Mouse (Mus musculus) bone marrow macrophage, adult 2 months (primary cell): ENCODE measurements around the gene Grm8. TPM values are rescaled to one million over a fixed set of nuclear protein-coding genes. Genes with fewer than 3 reads are reported as not detected.

Source experiments
- H3K27ac ChIP-seq: 2 replicates; pipeline ENCODE4 v1.5.1; 2012; ENCODE audit warnings: low read depth, low read length; ENCODE audit not compliant: insufficient read depth
- H3K4me1 ChIP-seq: 2 replicates; pipeline ENCODE4 v1.6.1; 2012; ENCODE audit warnings: low read length; ENCODE audit not compliant: control insufficient read depth, insufficient read depth
- H3K4me3 ChIP-seq: 2 replicates; pipeline ENCODE4 v1.5.1; 2012; ENCODE audit warnings: mild to moderate bottlenecking, low read length, moderate library complexity; ENCODE audit not compliant: insufficient read depth
- CTCF ChIP-seq: IDR thresholded peaks from 2 replicates; pipeline ENCODE4 v1.5.1; 2012; ENCODE audit warnings: low read depth, mild to moderate bottlenecking, low read length, moderate library complexity
- POLR2A ChIP-seq: IDR thresholded peaks from 2 replicates; pipeline ENCODE4 v1.6.1; 2012; ENCODE audit warnings: mild to moderate bottlenecking, low read depth, low read length, borderline replicate concordance
- polyA plus RNA-seq: library from polyadenylated mRNA; stranded (reverse); fragments of >200 nt; gene quantifications from 2 replicates; pipeline ENCODE4 v1.2.4, GENCODE M21; 2012; ENCODE audit not compliant: missing spikeins, insufficient read depth, insufficient read length

Gene Grm8
- polyA plus RNA-seq, 1 experiment = not detected

DNA sequence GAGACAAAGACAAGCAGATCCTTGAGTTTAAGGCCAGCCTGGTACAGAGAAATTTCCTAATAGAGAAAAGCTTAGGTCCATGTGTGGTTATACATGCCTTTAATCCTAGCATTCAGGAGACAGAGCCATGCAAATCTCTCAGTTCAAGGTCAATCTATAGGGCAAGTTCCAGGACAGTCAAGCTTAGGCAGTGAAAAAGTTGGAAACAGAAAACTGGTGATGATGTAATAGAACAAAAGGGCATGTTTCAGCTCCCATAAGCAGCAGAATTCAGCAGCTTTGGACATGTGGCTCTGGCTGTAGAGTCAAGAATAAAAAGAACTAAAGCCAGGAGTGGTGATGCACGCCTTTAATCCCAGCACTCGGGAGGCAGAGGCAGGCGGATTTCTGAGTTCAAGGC is 336.2 kb downstream of the Grm8 start:
- TF ChIP-seq POLR2A (no peak), CTCF (no peak)
- no peak overlapping the region for H3K27ac ChIP-seq

DNA sequence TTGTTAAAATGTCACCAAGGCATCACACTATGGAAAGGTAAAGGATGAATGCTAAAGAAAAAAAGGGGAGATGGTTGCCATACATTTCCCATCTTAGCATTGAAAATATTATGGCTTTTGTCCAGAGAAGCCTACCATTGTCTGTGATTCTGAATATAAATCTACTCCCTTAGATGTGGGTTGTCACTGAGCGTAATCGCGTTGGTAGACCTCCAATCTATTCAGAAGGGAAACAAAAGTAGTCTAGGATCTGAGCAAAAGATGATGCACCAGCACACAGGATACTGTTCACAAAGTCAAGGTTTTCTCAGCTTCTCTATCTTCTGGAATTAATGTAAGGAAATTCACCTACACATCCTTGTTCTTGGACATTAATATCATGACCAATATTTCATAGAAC is 345.4 kb downstream of the Grm8 start:
- H3K4me1 ChIP-seq = no peaks in the 10 kb centered on the region
- H3K27ac ChIP-seq = no peak overlapping the region
- no peak for TF ChIP-seq POLR2A
- no peak for TF ChIP-seq CTCF
- H3K4me3 ChIP-seq = no peak overlapping the region

More for the DNA sequence above, 336.2 kb downstream of the Grm8 start:
- Histone ChIP-seq H3K4me3 (no peak overlapping the region), H3K4me1 (no peaks in the 10 kb centered on the region)

DNA sequence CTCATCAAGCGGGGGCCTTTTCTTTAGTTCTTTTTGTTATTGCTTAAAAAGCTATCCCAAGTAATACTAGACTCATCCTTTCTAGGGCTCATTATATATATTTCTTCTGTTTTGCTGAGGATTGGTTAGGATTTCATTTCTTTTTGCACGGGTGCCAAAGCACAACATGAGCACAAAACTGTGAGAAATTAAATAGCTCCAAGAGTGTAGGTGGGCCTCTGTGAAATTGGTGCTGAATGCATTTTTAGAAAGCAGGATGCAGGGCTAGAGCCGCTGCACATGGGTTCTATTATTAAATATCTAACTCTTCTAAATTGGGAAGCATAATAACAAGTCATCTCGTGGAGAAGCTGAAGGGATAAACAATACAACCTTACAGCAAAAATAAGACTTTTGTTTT is 345.8 kb downstream of the Grm8 start:
- H3K4me1 ChIP-seq = no peaks in the 10 kb centered on the region
- H3K27ac ChIP-seq = no peak overlapping the region
- no peak overlapping the region for H3K4me3 ChIP-seq
- TF ChIP-seq POLR2A (no peak), CTCF (no peak)

DNA sequence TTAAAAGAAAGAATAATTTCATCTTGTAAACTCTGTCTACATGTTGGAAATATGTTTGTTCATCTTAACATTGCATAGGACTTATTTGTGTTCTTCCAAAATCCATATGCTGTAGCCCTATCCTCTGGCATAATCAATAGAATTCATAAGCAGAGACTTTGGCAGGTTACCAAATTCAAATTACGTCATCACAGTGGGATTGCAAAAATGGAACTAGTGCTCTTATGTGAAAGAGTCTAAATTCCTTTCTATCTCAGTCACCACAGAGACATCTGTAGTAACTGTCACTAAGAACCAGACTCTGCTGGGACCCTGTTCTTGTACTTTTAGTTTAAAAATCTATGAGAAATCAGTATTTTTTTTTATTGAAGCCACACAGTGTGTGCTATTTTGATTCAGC is 352.7 kb downstream of the Grm8 start:
- Histone ChIP-seq H3K27ac (no peak overlapping the region), H3K4me3 (no peak overlapping the region), H3K4me1 (no peaks in the 10 kb centered on the region)
- TF ChIP-seq POLR2A = no peak
- TF ChIP-seq CTCF = no peak

DNA sequence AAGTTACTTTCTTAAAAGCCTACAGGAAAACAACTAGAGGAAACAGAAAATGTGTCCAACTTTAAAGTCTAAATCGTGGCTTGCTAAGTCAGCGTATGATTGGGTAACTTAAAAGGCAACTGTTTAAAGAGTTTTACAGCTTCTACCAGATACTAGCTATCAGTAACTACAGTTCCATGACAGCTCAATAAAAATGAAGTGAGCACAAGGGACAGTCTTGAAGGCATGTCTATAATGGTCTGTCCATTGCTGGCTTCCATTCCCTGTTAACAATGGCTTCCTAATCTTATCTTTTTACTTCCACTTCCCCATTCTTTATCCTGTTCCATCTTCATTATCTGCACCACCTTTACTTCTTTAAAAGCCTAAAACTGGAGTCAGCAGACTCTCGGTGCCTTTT is 353.6 kb downstream of the Grm8 start:
- no peaks in the 10 kb centered on the region for H3K4me1 ChIP-seq
- no peak for TF ChIP-seq POLR2A
- TF ChIP-seq CTCF = no peak
- H3K27ac ChIP-seq = no peak overlapping the region
- no peak overlapping the region for H3K4me3 ChIP-seq

DNA sequence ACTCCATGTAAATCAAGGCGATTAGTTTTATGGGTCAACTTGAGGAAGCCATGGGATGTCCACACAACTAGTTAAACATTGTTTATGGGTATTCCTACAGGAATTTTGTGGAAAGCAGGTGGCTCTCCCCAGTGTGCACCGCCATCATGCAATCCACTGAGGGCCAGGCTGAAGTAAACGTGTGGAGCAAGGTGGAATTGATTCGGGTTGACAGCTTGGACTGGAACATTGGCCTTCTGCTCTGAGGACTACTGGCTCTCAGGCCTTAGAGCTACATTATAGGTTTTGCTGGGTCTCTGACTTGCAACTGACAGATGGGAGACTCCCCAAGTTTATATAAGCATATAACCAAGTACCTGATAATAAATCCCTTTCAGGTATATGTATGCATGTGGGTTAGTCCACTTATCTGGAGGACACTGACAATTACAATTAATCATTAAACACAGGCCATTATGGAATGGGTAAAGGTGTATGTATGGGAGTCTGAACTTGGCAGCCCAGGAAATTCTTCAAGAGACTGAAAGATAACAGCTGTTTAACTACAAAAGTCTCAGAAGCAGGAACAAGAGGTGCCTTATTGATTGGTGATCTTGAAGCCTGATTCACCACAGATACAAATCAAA is 359.2 kb downstream of the Grm8 start:
- H3K27ac ChIP-seq = no peak overlapping the region
- no peak overlapping the region for H3K4me3 ChIP-seq
- no peak for TF ChIP-seq CTCF
- TF ChIP-seq POLR2A = no peak
- no peaks in the 10 kb centered on the region for H3K4me1 ChIP-seq

DNA sequence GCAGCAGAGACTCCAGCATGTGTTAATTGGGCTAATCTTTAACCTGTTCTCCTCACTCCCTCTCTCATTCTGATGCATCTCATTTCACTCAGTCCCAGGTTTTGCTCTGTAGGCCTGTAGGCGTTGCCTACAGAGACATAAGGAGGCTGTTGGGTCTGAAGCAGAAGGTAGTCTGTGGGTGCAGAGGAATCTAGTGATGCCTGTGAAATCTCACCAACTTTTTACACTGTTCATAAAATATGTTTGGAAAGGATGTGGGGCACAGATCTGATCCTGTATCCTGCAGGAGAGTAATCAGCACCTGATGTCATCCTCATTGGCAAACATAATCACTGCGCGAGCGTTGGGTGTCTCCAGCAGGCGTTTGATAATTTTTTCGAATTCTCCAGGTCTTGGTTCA is 372.9 kb downstream of the Grm8 start:
- Histone ChIP-seq H3K4me1 (no peaks in the 10 kb centered on the region), H3K4me3 (no peak overlapping the region), H3K27ac (no peak overlapping the region)
- TF ChIP-seq CTCF = no peak
- TF ChIP-seq POLR2A = no peak

DNA sequence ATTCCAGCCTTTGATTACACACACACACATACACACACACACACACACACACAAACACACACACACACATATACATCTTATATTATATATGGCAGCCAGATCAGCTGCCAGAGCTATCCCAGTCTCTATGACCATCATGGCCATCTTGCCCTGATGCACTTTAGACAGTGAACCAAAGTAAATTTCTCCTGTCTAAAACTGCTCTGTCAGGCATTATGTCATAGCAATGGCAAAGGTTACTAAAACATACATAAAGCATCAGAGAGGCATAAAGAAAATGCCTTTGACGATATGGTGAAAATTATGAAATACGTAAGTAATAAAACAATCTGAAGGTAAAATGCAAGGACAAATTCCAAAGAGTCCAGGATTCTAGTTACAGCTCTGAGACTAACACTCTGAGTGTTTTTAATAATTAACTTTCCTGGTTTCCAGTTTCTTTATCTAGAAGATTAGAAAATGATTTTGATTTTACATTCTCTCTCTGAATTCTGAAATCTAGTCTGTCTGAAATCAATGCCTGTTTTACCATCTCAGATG is 381.6 kb downstream of the Grm8 start:
- no peak overlapping the region for H3K4me3 ChIP-seq
- TF ChIP-seq POLR2A (no peak), CTCF (no peak)
- H3K27ac ChIP-seq = no peak overlapping the region
- H3K4me1 ChIP-seq = no peaks in the 10 kb centered on the region

DNA sequence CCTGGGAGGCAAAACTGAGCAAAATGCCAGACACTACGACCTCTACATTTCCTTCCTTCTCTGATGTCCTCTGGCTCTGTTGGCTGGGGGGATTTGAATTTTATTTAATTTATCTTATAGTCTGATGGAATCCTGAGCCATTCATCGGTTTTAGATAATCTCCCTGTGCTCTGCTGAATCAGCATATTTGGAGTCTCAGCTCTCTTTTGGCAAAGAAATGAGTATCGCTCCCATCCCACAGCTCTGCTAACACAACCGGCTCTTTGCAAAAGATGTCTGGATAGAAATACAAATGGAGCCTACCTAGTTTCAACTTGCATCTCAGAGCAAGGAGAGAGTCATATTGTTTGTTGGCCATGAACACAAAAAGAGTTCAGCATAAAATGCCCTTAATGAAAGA is 388.5 kb downstream of the Grm8 start:
- no peak overlapping the region for H3K4me3 ChIP-seq
- no peak overlapping the region for H3K27ac ChIP-seq
- no peak for TF ChIP-seq POLR2A
- TF ChIP-seq CTCF = no peak
- H3K4me1 ChIP-seq = no peaks in the 10 kb centered on the region

DNA sequence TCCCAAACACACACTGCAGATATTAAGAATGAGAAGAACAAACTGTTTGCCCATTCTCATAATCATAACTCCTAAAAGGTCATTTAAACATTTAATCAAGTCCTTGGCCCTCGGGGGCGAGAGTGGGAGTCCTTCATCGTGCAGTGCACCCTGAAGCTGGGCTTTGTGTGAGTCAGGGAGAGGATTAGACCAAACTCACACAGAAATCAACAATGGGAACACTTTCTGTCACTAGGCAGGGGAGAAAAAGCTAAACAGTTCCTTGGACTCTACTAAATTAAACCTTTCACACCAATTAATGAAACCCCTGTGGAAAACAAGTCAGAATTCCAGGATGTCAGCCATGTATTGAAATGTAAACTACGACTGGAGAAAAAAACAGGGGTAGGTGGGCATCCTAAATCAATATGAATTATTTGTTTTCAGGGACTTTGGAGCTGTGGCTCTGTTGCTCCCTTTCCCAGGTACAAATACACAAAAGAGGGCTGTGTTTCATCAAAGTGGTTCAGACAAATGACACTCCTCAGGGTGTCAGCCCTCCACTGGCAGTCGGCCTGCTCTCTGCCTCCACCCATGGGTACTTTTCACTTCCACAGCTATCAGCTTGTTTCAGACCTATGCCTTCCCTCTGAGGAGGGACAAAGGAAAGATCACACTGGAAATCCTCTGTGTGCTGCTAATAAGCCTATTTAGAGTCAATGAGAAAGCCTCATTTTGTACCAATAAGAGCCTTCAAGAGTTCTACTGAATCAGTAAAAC is 389.1 kb downstream of the Grm8 start:
- no peak overlapping the region for H3K4me3 ChIP-seq
- H3K4me1 ChIP-seq = no peaks in the 10 kb centered on the region
- TF ChIP-seq CTCF = no peak
- TF ChIP-seq POLR2A = no peak
- H3K27ac ChIP-seq = no peak overlapping the region
